Mouse (Mus musculus) frontal cortex, postnatal 14 days (tissue): ENCODE measurements around the gene Exoc7.
"Not testable (repeated sequence)": the region's sequence is repeated elsewhere in the genome, so short reads cannot be mapped to it uniquely, and the experiment has no call there.

Experiments used
- DNase-seq, 2 experiments: peaks; one replicate each; pipeline ENCODE4 v3.0.0; 2022; ENCODE audit warnings: low spot score in 2 of 2

Gene Exoc7

DNA sequence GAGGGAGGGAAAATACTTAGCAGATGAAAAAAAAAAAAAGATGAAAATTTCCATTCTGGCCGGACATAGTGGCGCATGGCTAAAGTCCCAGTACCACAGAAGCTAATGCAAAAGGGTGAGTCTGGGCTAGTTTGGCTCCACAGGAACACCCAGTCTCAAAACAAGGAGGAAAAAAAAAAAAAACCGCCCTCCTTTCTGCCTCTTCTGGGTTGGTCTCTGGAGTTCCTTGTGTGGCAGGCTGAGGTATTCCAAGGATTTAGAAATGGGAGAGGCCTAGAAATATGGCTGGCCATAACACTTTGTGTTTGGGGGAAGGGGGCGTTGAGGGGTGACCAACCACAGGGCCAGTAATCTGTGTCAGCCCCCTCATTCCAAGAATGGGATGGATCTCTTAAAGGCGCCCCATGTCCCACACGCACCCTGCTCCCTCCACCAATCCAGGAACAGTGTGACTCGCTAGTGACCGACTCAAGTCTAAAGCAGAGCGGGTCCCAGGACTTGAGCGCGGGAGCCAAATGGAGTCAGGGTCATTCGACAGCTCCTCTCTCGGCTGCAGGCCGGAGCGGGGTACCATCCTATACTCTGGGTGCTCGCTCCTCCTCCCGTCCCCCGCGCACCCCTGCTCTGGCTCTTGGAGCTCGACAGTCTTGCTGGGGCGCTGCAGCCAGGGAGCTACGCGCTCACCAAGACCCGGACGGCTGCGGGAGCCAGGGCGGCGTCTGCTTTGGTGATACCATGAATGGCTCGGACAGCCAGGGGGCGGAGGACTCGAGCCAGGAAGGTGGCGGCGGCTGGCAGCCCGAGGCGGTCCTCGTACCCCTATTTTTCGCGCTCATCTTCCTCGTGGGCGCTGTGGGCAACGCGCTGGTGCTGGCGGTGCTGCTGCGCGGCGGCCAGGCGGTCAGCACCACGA, 26.0 kb downstream of the Exoc7 start, which contains the start of gene Galr2:
TSS of gene Galr2 (plus strand) at position 189 of the 913 bp plus-strand sequence.
- DNase-seq: no peak

GRCm38 (mm10) chr11:116277184-116277583, 29.8 kb downstream of the Exoc7 start:
- DNase-seq: not testable (repeated sequence)

GRCm38 (mm10) chr11:116274045-116274666, 32.9 kb downstream of the Exoc7 start, which contains the start of gene Srp68:
TSS of gene Srp68 (minus strand) at chr11:116274217.
- DNase-seq: peak; percentile 86 to 91

- no peak for DNase-seq
Observed at GRCm38 (mm10) chr11:116273469-116274044, 33.5 kb downstream of the Exoc7 start.

GRCm38 (mm10) chr11:116272589-116273468, 34.2 kb downstream of the Exoc7 start:
- DNase-seq: no peak

- no peak for DNase-seq
Observed at GRCm38 (mm10) chr11:116269560-116269959, 37.5 kb downstream of the Exoc7 start.

GRCm38 (mm10) chr11:116268313-116268712, 38.7 kb downstream of the Exoc7 start:
- DNase-seq: no peak

DNA sequence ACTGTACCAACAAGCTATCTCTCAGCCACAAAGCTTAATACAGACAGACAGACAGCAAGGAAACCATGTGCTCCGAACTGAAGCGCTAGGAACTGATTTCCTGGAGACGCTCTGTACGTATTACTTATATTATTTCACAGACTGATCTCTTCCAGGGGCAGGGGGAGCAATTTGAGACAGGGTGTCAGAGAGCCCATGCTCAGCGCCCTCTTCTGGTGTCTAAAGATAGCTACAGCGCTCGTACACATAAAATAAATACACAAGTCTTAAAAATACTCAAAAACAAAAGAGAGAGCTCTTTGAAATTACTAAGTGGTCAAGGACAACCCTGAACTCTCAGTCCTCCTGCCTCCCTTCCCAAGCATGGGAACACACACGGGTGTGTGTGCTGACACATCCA, 39.4 kb downstream of the Exoc7 start:
- no peak for DNase-seq

DNA sequence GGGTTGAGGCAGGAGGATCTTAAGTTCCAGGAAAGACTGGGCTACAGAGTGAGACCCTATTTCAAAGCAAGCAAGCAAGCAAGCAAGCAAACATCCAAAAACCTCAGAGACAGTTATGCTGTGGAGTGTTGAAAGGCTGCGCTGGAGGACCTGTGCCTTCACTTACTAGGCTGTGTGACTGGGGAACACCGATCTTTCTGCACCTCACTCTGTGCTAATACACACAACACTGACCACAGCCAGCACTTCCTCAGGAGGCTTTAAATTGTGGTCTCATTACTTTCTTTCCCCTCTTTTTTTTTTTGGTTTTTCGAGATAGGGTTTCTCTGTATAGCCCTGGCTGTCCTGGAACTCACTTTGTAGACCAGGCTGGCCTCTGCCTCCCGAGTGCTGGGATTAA, 41.2 kb downstream of the Exoc7 start:
- no peak for DNase-seq

DNA sequence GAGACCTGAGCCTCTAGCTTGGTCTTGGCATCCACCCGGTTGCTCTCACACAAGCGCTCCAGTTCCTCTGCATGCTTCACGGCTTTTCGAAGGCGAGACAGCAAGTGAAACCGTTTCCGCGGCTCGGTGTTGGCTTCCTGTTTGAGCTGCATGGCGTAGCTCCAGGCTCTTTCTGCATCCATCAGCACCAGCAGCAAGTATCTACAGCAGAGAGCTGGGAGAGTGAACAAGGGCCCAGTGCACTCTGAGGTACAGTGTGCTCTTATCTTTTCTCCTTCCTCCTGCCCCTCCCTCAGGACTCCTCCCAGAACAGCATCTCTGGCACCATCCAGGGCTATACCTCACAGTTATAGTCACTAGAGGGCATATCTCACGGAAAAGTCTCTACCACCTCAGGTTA, 41.7 kb downstream of the Exoc7 start:
- peak in 1 of 2 experiments; percentile 18 for DNase-seq

- no peak for DNase-seq
Observed at GRCm38 (mm10) chr11:116260259-116260658, 46.8 kb downstream of the Exoc7 start.

GRCm38 (mm10) chr11:116259461-116259860, 47.6 kb downstream of the Exoc7 start:
- DNase-seq: no peak

- no peak for DNase-seq
Observed at GRCm38 (mm10) chr11:116255982-116256675, 50.9 kb downstream of the Exoc7 start.

- no peak for DNase-seq
Observed at GRCm38 (mm10) chr11:116255090-116255981, 51.7 kb downstream of the Exoc7 start.

- no peak for DNase-seq
Observed at GRCm38 (mm10) chr11:116254627-116255026, 52.4 kb downstream of the Exoc7 start.

DNA sequence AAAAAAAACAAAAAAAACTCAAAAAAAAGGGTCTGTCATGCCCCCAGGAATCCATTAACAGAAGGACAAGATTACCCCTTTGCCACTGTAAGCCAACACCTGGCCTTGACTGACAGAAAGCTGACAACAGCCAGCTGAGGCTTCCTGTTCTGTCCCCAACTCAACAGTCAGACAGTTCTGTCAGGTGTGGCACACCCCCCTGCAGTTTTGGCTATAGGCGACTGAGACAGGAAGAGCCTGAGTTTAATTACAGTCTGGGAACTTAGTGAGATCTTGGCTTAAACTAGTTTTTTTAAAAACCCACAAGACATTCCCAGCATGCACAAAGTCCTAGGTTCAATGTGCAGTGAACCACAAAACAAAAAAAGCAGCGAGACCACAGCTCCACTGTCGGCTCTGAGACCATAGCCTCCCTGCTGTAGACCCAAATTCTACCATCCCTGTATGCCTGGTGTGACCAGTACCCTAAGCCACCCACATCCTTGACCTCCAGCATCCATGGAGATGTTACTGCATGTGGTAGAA, 53.9 kb downstream of the Exoc7 start:
- DNase-seq: no peak

DNA sequence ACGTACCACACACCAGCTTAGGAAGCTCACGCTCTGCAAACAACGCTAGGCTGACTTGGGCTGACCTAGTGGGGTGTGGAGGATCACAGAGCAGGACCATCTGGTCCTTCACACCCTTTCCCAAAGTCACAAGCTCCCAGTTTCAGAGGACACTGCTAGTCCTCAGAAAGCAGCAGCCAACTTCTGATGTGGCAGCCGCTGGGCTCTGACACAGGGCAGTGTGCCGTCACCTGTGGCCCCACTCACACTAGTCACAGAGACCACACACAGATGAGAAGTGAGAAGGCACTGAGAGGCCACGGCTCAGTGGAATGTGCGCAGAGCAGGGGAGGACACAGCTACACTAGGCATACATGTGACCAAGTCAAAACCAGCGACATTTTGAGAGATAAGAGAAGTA, 56.1 kb downstream of the Exoc7 start:
- no peak for DNase-seq

DNA sequence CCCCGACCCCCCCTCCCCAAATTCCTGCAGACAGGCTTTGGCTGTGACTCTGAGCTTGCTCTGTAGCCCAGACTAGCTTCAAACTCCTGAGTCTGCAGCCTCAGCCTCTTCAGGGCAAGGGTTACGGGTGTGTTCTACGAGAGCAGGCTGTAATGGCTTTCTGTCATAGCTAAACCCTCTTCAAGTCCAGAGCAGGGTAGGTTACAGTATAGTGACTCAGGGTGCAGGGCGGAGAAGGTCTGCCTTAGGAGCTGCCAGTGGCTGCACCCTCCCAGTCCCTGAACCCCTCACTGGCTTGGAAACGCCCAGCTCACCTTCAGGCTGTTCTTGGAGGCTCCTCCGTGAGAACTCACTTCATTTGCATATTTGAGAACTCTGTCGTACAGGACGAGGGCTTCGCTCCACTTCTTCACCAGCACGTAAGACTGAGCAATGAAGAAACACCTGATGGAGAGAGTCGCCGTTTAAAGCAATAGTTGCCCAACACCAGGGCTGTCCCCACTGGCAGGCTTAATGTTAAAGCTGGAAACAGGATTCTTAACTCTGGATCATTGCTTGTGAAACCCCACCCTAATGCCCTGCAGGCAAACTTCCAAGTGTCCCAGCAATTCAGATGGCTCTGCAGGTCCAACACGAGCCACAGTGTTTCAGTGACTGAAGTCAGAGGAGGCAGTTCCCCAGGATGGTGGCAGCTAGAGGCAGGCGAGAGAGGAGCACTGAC, 59.4 kb downstream of the Exoc7 start:
- DNase-seq: no peak

DNA sequence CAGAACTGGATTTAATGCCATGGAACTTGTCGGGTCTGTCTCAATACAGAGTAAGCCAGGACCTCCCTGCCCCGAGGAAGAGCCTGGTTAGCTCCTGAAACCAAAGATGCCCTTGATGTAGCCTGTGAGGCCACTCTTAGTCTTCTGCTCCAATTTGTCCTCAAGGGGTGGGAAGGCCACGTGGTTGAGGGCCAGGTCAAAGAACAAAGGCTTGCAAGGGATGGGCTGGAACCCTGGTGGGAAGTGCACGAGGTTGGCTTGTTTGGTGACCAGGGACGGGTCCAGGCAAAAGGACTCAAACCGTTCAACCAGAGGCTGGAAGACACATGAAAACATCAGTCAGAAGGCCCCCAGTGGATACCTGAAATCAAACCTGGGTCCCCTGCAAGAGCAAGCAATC, 61.4 kb downstream of the Exoc7 start:
- DNase-seq: no peak
